Mouse (Mus musculus): ENCODE data around the gene Mis12.
A peak's percentile ranks its signal among the peaks of the same experiment; 100 is the strongest.

Gene Mis12

GRCm38 (mm10) chr11:71018416-71019200 is 803 bp upstream of the Mis12 start:
- DNase-seq: no peak

GRCm38 (mm10) chr11:71028280-71028679 is 8.9 kb downstream of the Mis12 start:
- DNase-seq: no peak

GRCm38 (mm10) chr11:71029403-71030118 is 10.2 kb downstream of the Mis12 start:
- DNase-seq: peak in 1 of 2 experiments; percentile 24

GRCm38 (mm10) chr11:71032070-71032469 is 12.7 kb downstream of the Mis12 start:
- no peak for DNase-seq

- DNase-seq: peak; percentile 24 to 38
Measured at GRCm38 (mm10) chr11:71032491-71033162, 13.2 kb downstream of the Mis12 start.

- peak; percentile 62 to 70 for DNase-seq
Measured at GRCm38 (mm10) chr11:71033163-71033761, 13.9 kb downstream of the Mis12 start, which contains the start of gene 6330403K07Rik. Gene 6330403K07Rik, minus strand, starts transcription at chr11:71033513.

GRCm38 (mm10) chr11:71039526-71040298 is 20.3 kb downstream of the Mis12 start:
- no peak for DNase-seq

- peak; percentile 31 to 52 for DNase-seq
Measured at GRCm38 (mm10) chr11:71052554-71052953, 33.1 kb downstream of the Mis12 start.

- DNase-seq: no peak
Measured at GRCm38 (mm10) chr11:71076342-71076741, 56.9 kb downstream of the Mis12 start.
